Mouse (Mus musculus): Measurements from ENCODE around the gene Cgref1.

Gene Cgref1

GRCm38 (mm10) chr5:30886731-30887130 lies 58.7 kb downstream of the Cgref1 start:
- in situ Hi-C loops (cut with MboI), result no loop called here

GRCm38 (mm10) chr5:30886209-30886608 lies 59.2 kb downstream of the Cgref1 start:
- in situ Hi-C loops (cut with MboI), result no loop called here

All from mature B cell (primary cell).